Mouse (Mus musculus): ENCODE data around the gene Nup50.

DNA sequence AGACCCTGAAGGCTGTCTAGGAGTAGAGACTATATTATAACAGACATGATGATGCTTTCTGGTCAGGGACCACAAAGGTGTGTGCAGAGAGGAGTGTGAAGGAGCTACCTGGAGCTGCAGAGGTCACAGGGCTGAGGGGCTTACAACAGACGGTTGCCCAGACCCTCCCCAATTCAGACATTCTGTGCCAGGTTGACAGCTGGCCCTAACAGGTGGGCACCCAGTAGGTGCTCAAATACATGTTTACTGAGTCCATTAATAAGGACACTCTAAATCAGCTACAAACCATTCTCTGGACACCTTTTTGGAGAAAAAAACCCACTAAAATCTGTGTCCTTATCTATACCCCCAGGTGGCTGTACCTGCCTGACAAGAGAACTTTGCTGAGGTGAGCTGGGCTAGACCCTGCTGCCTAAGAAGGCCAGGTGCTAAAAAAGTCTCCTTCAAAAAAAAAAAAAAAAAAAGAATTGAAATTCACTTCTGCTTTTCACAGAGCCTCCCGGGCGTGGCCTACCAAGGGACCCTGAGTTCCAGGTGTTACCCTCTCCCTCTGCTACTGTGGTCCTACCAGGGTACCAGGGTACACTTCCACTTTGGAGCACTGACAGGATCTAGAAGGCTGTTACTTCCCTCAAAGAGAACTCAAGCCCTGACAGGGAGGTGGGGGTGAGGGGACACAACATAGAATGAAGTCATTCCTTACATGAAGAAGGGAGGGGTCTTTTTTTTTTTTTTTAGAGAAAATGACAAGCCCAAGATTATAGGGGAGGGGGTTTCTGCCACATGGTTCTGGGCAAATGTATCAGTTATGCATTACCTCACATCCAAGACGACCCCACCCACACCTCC, 63.2 kb downstream of the Nup50 start:
- TF ChIP-seq CTCF (IDR thresholded peaks at IDR 0.05; ENCODE audit: low read depth, low read length) (no peak), POLR2A (IDR thresholded peaks at IDR 0.05; ENCODE audit: borderline replicate concordance, low read depth, low read length) (no peak)
